9 mouse cellular contexts compared by ENCODE assay signal in genomic region chr9:62837611-62838010, GRCm38 (mm10). TPM values are rescaled to one million over a fixed set of nuclear protein-coding genes. Genes with fewer than 3 reads are reported as not detected.
DNase-seq lines count a peak whose midpoint lies in the region; ATAC-seq and TF ChIP-seq lines count a peak whose summit lies in the region.
"Had no signal": no experiment of that assay in that cellular context is flagged by ENCODE, and none has a peak within 500 bp of the region (broad histone marks: within the 10 kb centered on the region; RNA-seq: fewer than 3 reads in every experiment).

No protein-coding gene starts in this region.

- 0 out of 2 replicates have a peak overlapping the region, but pooled peaks have one; percentile 12 for H3K27ac ChIP-seq in heart, embryonic 11.5 days (ENCODE audit: low read depth, low read length)
- peak overlapping the region; percentile 93 for H3K27ac ChIP-seq in lung, embryonic 15.5 days
- peak overlapping the region; percentile 72; the same call in 1 of the 2 replicates for H3K27ac ChIP-seq in intestine, embryonic 16.5 days (ENCODE audit: low read length)
- peak overlapping the region; percentile 35; the same call in 1 of the 2 replicates for H3K27ac ChIP-seq in stomach, embryonic 14.5 days (ENCODE audit: low read length)
- H3K27ac ChIP-seq in thymus, adult 2 months (ENCODE audit: control insufficient read depth, insufficient read depth, low read length): no peak overlapping the region

- H3K9ac ChIP-seq in heart, embryonic 11.5 days (ENCODE audit: low read depth, low read length): no peak overlapping the region
- H3K9ac ChIP-seq in lung, embryonic 15.5 days: no peak overlapping the region
- H3K9ac ChIP-seq in intestine, embryonic 16.5 days (ENCODE audit: low read depth, low read length): no peak overlapping the region
- H3K9ac ChIP-seq in stomach, embryonic 14.5 days (replicated peaks; ENCODE audit: low read depth, low read length): no peak overlapping the region

- peaks cover 11% of the 10 kb centered on the region for H3K4me1 ChIP-seq in heart, embryonic 11.5 days (ENCODE audit: control insufficient read depth, insufficient read depth, low read length)
- H3K4me1 ChIP-seq in lung, embryonic 15.5 days: peaks cover 22% of the 10 kb centered on the region
- peaks cover 4% of the 10 kb centered on the region; the same call in 1 of the 2 replicates for H3K4me1 ChIP-seq in lung, adult 2 months (ENCODE audit: control insufficient read depth, insufficient read depth, low read length)
- H3K4me1 ChIP-seq in intestine, embryonic 16.5 days (ENCODE audit: control insufficient read depth, insufficient read depth, low read length): peaks cover 18% of the 10 kb centered on the region
- H3K4me1 ChIP-seq in stomach, embryonic 14.5 days (ENCODE audit: control insufficient read depth, insufficient read depth, low read length): peaks cover 18% of the 10 kb centered on the region
- H3K4me1 ChIP-seq in thymus, adult 2 months (replicated peaks; ENCODE audit: control insufficient read depth, insufficient read depth, low read length): peaks cover 20% of the 10 kb centered on the region

- no peak for TF ChIP-seq POLR2A in lung, adult 2 months (IDR thresholded peaks at IDR 0.05; ENCODE audit: borderline replicate concordance, extremely low read depth, low read depth, low read length)
- TF ChIP-seq POLR2A in thymus, adult 2 months (IDR thresholded peaks at IDR 0.05; ENCODE audit: control insufficient read depth, extremely low read depth, insufficient read depth, low read length, poor library complexity): no peak

- 49% methylated on average over 3 of the region's 3 CpGs for WGBS in heart, embryonic 11.5 days (ENCODE audit: insufficient replicate concordance)
- WGBS in lung, embryonic 15.5 days: 29% methylated on average over 3 of the region's 3 CpGs
- WGBS in lung, adult 2 months: 40% methylated on average over 3 of the region's 3 CpGs
- WGBS in intestine, embryonic 16.5 days: 45% methylated on average over 3 of the region's 3 CpGs
- 38% methylated on average over 3 of the region's 3 CpGs for WGBS in stomach, embryonic 14.5 days
- WGBS in thymus, adult 2 months: 70% methylated on average over 3 of the region's 3 CpGs

- no peak overlapping the region for H3K4me3 ChIP-seq in heart, embryonic 11.5 days (ENCODE audit: low read depth, low read length)
- H3K4me3 ChIP-seq in lung, embryonic 15.5 days: no peak overlapping the region
- H3K4me3 ChIP-seq in lung, adult 2 months (replicated peaks; ENCODE audit: extremely low read depth, low read depth, low read length): no peak overlapping the region
- no peak overlapping the region for H3K4me3 ChIP-seq in intestine, embryonic 16.5 days (ENCODE audit: low read length)
- no peak overlapping the region for H3K4me3 ChIP-seq in stomach, embryonic 14.5 days (ENCODE audit: low read depth, low read length)
- no peak overlapping the region for H3K4me3 ChIP-seq in thymus, adult 2 months (ENCODE audit: control insufficient read depth, insufficient read depth, low read length)

- peak overlapping the region; percentile 78 for H3K4me2 ChIP-seq in heart, embryonic 11.5 days
- H3K4me2 ChIP-seq in lung, embryonic 15.5 days: peak overlapping the region; percentile 92
- H3K4me2 ChIP-seq in intestine, embryonic 16.5 days (ENCODE audit: low read depth, low read length): no peak overlapping the region
- H3K4me2 ChIP-seq in stomach, embryonic 14.5 days (replicated peaks; ENCODE audit: low read depth, low read length): no peak overlapping the region

- no peaks in the 10 kb centered on the region for H3K36me3 ChIP-seq in heart, embryonic 11.5 days (ENCODE audit: control insufficient read depth, insufficient read depth, low read length)
- H3K36me3 ChIP-seq in lung, embryonic 15.5 days: no peaks in the 10 kb centered on the region
- H3K36me3 ChIP-seq in intestine, embryonic 16.5 days (ENCODE audit: control insufficient read depth, insufficient read depth, low read length): no peaks in the 10 kb centered on the region
- no peaks in the 10 kb centered on the region for H3K36me3 ChIP-seq in stomach, embryonic 14.5 days (ENCODE audit: control insufficient read depth, insufficient read depth, low read length)
- H3K36me3 ChIP-seq in thymus, adult 2 months (ENCODE audit: control insufficient read depth, insufficient read depth, low read length): no peaks in the 10 kb centered on the region

- ATAC-seq in heart, embryonic 11.5 days (replicated peaks; ENCODE audit: insufficient number of reproducible peaks, low FRiP score, low TSS enrichment): no peak
- ATAC-seq in lung, embryonic 15.5 days (ENCODE audit: borderline replicate concordance, extremely low read depth, low FRiP score, low TSS enrichment): no peak
- no peak for ATAC-seq in intestine, embryonic 16.5 days
- ATAC-seq in stomach, embryonic 14.5 days (ENCODE audit: insufficient number of reproducible peaks, insufficient read depth, low FRiP score, low read depth): 0 out of 2 replicates have a peak, but pooled peaks have one; percentile 0

- no peak for TF ChIP-seq CTCF in lung, adult 2 months (IDR thresholded peaks at IDR 0.05; ENCODE audit: insufficient read depth, low read length)
- TF ChIP-seq CTCF in thymus, adult 2 months (IDR thresholded peaks at IDR 0.05; ENCODE audit: borderline replicate concordance, control insufficient read depth, extremely low read depth, insufficient read depth, low read length, poor library complexity): no peak

- intact Hi-C loops in heart, postnatal 14 days (cut with DNase I): no loop called here
- intact Hi-C loops in left cerebral cortex, postnatal 10 days (cut with DNase I): no loop called here

- no peaks in the 10 kb centered on the region for H3K9me3 ChIP-seq in heart, embryonic 11.5 days (replicated peaks; ENCODE audit: control insufficient read depth, low read length)
- no peaks in the 10 kb centered on the region for H3K9me3 ChIP-seq in lung, embryonic 15.5 days
- no peaks in the 10 kb centered on the region for H3K9me3 ChIP-seq in intestine, embryonic 16.5 days (ENCODE audit: control insufficient read depth, low read length)
- H3K9me3 ChIP-seq in stomach, embryonic 14.5 days (ENCODE audit: control insufficient read depth, low read depth, low read length): no peaks in the 10 kb centered on the region

- H3K27me3 ChIP-seq in heart, embryonic 11.5 days (ENCODE audit: control insufficient read depth, insufficient read depth, low read length): no peaks in the 10 kb centered on the region
- no peaks in the 10 kb centered on the region for H3K27me3 ChIP-seq in lung, embryonic 15.5 days
- no peaks in the 10 kb centered on the region for H3K27me3 ChIP-seq in intestine, embryonic 16.5 days (replicated peaks; ENCODE audit: control insufficient read depth, insufficient read depth, low read length)
- H3K27me3 ChIP-seq in stomach, embryonic 14.5 days (ENCODE audit: control insufficient read depth, insufficient read depth, low read length): no peaks in the 10 kb centered on the region
- no peaks in the 10 kb centered on the region for H3K27me3 ChIP-seq in thymus, adult 2 months (ENCODE audit: control insufficient read depth, insufficient read depth, low read length)

- DNase-seq in heart, postnatal 14 days: no peak
- DNase-seq in lung, adult 2 months: no peak
- no peak for DNase-seq in thymus, adult 2 months
- DNase-seq in left cerebral cortex, postnatal 10 days (ENCODE audit: extremely low spot score in 1 of 2, low spot score in 2 of 2): no peak
- DNase-seq: layer of hippocampus, postnatal 36 days had no signal

RNA-seq across cellular contexts. Expression of gene Cln6, which starts 1.0 kb away (rescaled TPM):
- polyA plus RNA-seq in heart, embryonic 11.5 days (2014; fragmentation: Nextera tagmentation; extraction: Ambion mirVana): 17.9 and 21.0 TPM in 2 replicates
- total RNA-seq in heart, postnatal 14 days (2021): 10 to 100 TPM; 16.0 to 17.0 TPM
- polyA plus RNA-seq in lung, embryonic 15.5 days (2015; fragmentation: Nextera tagmentation; extraction: Ambion mirVana): 19.6 and 22.4 TPM in 2 replicates
- polyA plus RNA-seq in lung, adult 2 months (2012; rRNA removed): 58.1 and 60.8 TPM in 2 replicates
- polyA plus RNA-seq in intestine, embryonic 16.5 days (2015; fragmentation: Nextera tagmentation; extraction: Ambion mirVana): 34.9 and 40.2 TPM in 2 replicates
- polyA plus RNA-seq in stomach, embryonic 14.5 days (2014; fragmentation: Nextera tagmentation; extraction: Ambion mirVana): 22.2 and 26.4 TPM in 2 replicates
- polyA plus RNA-seq in thymus, adult 2 months (2012; rRNA removed): 83.6 and 106 TPM in 2 replicates
- total RNA-seq in left cerebral cortex, postnatal 10 days (2021): 10 to 100 TPM in 1 of 2 experiments, 1 to 10 TPM in 1; 9.6 to 10.8 TPM

RNA-seq across cellular contexts. Expression of gene Calml4, which starts 20.3 kb away (rescaled TPM):
- 0.24 and 0.79 TPM in 2 replicates for polyA plus RNA-seq in heart, embryonic 11.5 days (2014; fragmentation: Nextera tagmentation; extraction: Ambion mirVana)
- 1 to 10 TPM; 2.4 to 2.9 TPM for total RNA-seq in heart, postnatal 14 days (2021)
- polyA plus RNA-seq in lung, embryonic 15.5 days (2015; fragmentation: Nextera tagmentation; extraction: Ambion mirVana): 11.8 and 12.8 TPM in 2 replicates
- 7.1 and 11.6 TPM in 2 replicates for polyA plus RNA-seq in lung, adult 2 months (2012; rRNA removed)
- 286 and 319 TPM in 2 replicates for polyA plus RNA-seq in intestine, embryonic 16.5 days (2015; fragmentation: Nextera tagmentation; extraction: Ambion mirVana)
- polyA plus RNA-seq in stomach, embryonic 14.5 days (2014; fragmentation: Nextera tagmentation; extraction: Ambion mirVana): 21.9 and 25.1 TPM in 2 replicates
- polyA plus RNA-seq in thymus, adult 2 months (2012; rRNA removed): 0.99 and 1.9 TPM in 2 replicates
- total RNA-seq in left cerebral cortex, postnatal 10 days (2021): 1 to 10 TPM in 1 of 2 experiments, under 1 TPM in 1; 0.57 to 1.5 TPM

RNA-seq across cellular contexts. Expression of gene Fem1b, which starts 25.9 kb away (rescaled TPM):
- polyA plus RNA-seq in heart, embryonic 11.5 days (2014; fragmentation: Nextera tagmentation; extraction: Ambion mirVana): 22.1 and 25.0 TPM in 2 replicates
- total RNA-seq in heart, postnatal 14 days (2021): 10 to 100 TPM; 24.8 to 25.9 TPM
- 20.8 and 21.7 TPM in 2 replicates for polyA plus RNA-seq in lung, embryonic 15.5 days (2015; fragmentation: Nextera tagmentation; extraction: Ambion mirVana)
- 12.1 and 13.9 TPM in 2 replicates for polyA plus RNA-seq in lung, adult 2 months (2012; rRNA removed)
- polyA plus RNA-seq in intestine, embryonic 16.5 days (2015; fragmentation: Nextera tagmentation; extraction: Ambion mirVana): 12.2 and 12.5 TPM in 2 replicates
- polyA plus RNA-seq in stomach, embryonic 14.5 days (2014; fragmentation: Nextera tagmentation; extraction: Ambion mirVana): 30.6 TPM in 2 replicates
- 15.3 and 20.5 TPM in 2 replicates for polyA plus RNA-seq in thymus, adult 2 months (2012; rRNA removed)
- 100 to 1,000 TPM; 113 to 118 TPM for total RNA-seq in left cerebral cortex, postnatal 10 days (2021)

Comparison
In these comparisons a context has a peak if more than half of its experiments do, and no peak if none do; other contexts are left out.
1. H3K4me2 ChIP-seq: peak in heart, embryonic 11.5 days (single experiment) and lung, embryonic 15.5 days (single experiment); none in intestine, embryonic 16.5 days (single experiment) and stomach, embryonic 14.5 days (single experiment).
2. RNA of gene Calml4, which starts 20.3 kb away (polyA plus RNA-seq): 286 to 319 TPM in intestine, embryonic 16.5 days; 21.9 to 25.1 TPM in stomach, embryonic 14.5 days, 11.8 to 12.8 TPM in lung, embryonic 15.5 days, 7.1 to 11.6 TPM in lung, adult 2 months, 0.99 to 1.9 TPM in thymus, adult 2 months and 0.24 to 0.79 TPM in heart, embryonic 11.5 days; every median in the first group is over 10 times any median in the second.